Mouse (Mus musculus) right cerebral cortex, postnatal 36 days (tissue): Measurements from ENCODE around the gene Plekhg2.
A peak's percentile ranks its signal among the peaks of the same experiment; 100 is the strongest.
"Not testable (repeated sequence)": the region's sequence is repeated elsewhere in the genome, so short reads cannot be mapped to it uniquely, and the experiment has no call there.

ENCODE experiments used
- DNase-seq, 2 experiments: peaks; one replicate each; pipeline ENCODE4 v3.0.0; 2022; ENCODE audit warnings: low spot score in 2 of 2, mixed read lengths in 1 of 2

The Plekhg2 gene

DNA sequence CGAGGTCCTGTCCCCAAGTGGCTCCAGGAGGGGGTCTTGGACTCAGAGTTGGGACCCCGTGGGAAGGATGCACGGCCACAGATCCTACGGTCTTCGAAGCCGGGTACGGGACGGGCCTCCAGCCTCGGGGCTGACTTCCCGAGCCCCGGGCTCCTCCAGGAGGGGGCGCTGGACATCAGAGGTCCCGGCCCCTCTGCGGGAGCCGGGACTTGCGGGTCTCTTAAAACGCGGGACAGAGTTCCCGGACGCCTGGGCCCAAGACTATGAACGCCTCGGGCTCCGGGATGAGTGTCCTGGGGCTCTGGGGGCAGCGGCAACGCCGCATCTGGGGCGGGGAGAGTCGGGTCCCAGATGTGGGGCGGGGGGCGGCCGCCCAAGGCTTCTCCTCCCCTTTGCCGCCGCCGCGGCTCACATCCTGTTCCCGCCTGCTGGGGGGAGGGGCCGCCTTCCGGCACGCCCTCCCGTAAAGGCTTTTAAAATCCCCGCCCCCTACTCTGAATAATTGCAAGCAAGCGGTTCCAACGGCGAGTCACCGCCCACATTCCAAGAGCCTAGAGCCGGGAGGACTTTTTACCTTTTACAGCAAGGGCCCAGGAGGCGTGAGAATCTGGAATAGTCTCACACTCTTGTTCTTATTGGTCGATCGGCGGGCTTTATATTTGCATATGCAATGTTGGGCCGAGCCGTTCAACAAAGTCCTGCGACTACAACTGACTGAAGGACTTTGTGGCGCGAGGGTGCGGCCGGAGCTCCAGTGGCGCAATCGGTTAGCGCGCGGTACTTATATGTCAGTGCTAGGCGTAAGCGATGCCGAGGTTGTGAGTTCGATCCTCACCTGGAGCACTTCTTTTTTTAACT is at the start of gene Plekhg2:
TSS of gene Plekhg2 (minus strand) at position 349 of the 858 bp plus-strand sequence.
- peak; percentile 92 to 93 for DNase-seq

- no peak for DNase-seq
Observed at GRCm38 (mm10) chr7:28419416-28419815, 47.0 kb upstream of the Plekhg2 start.

GRCm38 (mm10) chr7:28418096-28418670 is 45.8 kb upstream of the Plekhg2 start:
- DNase-seq = no peak

GRCm38 (mm10) chr7:28417368-28417767 is 45.0 kb upstream of the Plekhg2 start:
- no peak for DNase-seq

GRCm38 (mm10) chr7:28412826-28413225 is 40.4 kb upstream of the Plekhg2 start:
- no peak for DNase-seq

DNA sequence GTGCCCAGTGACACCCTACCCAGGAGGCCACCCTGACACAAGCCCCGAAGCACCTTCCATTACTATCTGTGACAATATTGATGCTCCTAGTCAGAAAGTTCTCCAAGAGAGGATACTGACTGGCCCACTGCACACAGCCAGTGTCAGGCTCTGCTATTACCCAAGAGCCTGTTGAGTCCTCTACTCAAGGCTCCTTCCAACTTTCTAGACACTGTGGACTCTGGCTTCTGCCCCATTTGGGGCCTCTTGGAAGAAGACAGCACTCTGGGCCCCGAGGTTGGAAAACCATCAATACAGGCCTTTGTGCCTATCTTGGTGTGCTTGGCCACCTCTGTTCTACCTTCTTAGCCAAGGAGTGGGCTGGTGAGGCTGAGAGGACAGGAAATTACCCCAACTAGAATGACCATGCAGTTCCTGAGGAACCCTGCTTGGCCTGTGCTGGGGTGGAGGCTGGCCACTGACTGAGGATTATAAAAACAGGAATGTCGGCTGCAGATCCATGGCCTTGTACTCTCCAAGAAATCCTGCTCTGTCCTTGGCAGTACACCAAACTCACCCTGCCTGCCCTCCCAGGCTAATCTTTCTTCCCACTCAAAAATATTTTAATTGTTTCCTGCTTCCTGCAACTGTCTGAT is 38.6 kb upstream of the Plekhg2 start:
- DNase-seq = no peak

DNA sequence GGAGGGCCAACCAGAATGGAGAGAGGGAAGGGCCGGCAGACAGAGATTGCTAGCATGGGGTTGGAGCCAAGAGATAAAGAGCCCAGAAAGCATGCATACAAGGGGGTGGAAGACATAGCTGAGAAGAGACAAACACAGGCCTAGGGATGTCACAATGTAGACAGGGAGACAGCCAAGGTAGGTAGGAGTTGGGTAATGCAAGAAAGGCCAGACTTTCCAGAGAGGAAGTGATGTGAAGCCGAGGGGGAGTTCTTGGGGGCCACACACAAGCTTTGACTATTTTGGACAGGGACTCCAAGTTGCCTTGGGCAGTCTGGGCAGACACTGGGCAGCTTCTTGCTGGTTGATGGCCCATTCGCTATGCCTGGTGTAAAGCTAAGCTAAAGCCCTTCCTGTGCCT is 29.5 kb upstream of the Plekhg2 start:
- DNase-seq = no peak

GRCm38 (mm10) chr7:28401030-28401429 is 28.6 kb upstream of the Plekhg2 start:
- no peak for DNase-seq

DNA sequence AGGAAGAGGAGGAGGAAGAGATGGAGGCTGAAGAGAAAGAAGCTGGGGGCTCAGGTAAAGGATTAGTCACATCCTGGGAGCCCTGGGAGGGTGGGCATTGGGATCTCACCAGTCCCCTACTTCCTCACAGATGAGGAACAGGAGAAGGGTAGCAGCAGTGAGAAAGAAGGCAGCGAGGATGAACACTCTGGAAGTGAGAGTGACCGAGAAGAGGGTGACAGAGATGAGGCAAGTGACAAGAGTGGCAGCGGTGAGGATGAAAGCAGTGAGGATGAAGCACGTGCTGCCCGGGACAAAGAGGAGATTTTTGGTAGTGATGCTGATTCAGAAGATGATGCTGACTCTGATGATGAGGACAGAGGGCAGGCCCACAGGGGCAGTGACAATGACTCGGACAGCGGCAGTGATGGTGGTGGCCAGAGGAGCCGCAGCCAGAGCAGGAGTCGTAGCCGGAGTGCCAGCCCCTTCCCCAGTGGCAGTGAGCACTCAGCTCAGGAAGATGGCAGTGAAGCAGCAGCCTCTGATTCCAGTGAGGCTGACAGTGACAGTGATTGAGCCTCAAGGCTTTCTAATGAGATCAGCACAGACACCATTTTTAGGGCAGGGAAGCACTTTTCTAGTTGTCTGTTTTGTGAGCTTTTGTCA is 26.4 kb upstream of the Plekhg2 start:
- DNase-seq = no peak

GRCm38 (mm10) chr7:28398000-28398399 is 25.6 kb upstream of the Plekhg2 start:
- no peak for DNase-seq

GRCm38 (mm10) chr7:28395425-28395824 is 23.0 kb upstream of the Plekhg2 start:
- DNase-seq = no peak

DNA sequence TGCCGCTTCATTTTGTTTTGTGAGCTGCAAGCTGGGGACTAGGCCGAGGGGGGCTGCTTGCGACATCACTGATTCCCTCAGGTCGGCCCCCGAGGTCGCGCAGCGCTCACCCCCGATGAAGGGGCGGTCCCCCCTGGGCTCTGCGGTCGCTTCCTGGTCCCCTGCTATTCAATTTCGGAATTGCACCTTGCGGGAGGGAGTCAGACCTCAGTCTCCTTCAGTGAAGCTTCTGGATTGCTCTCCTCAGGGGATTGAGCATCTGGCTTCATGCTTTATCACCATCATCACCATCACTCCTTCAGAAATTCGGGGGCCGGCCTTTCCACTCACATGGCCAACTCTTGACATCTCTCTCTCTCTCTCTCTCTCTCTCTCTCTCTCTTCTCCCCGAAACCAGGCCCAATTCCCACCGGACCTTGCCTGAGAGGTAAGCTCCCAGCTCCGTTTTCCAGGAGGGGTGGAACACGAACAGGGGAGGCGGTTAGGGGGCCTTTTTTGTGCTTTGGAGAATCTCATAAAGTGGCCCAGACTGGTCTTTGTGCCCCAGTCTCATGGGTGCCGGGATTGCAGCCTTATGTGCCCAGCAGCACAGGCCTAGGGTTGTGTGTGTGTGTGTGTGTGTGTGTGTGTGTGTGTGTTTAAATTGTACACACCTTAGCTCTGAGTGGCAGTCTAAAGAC is 21.0 kb upstream of the Plekhg2 start:
- DNase-seq = no peak

DNA sequence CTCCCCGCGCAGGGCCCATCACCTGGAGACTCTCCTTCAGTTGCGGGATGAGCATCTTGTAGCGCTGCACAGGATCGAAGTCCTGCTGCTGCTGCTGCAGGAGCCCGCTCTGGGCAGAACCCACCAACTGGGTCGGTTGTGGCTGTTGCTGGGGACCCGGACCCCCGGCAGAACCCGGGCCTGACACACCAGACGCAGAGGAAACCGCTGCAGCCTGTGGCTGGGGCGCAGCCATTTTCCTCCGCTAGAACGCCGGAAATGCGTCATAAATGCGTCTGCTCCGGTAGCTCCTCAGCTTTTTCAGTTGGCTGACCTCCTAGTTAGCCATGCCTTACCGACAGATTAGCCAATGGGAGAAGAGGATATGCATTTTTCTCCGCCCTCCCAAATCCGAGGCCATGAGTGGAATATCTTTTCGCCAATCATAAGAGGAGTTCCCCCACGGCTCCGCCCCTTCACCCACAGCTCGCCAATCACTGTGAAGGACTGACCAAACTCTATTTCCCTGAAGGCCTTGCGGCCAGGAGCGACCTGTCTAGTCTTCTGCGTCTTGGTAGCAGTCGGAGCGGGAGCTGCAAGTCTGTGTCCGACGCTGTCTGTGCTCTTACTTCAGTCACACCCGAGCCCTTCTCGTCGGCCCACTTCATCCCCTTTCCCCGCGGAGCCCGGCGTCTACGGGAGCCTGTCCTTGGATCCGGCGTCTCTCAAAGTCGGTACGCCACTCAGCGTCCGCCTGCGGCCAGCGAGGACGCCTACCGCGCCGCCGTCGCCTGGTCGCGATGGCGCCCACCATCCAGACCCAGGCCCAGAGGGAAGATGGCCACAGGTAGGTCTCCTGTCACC is 20.3 kb upstream of the Plekhg2 start, which contains the start of the genes Med29 and Paf1:
TSS of gene Med29 (minus strand) at position 280 of the 843 bp plus-strand sequence.
TSS of gene Paf1 (plus strand) at position 523 of the 843 bp plus-strand sequence.
- peak; percentile 98 to 99 for DNase-seq

GRCm38 (mm10) chr7:28390331-28390730 is 17.9 kb upstream of the Plekhg2 start:
- DNase-seq = no peak

- DNase-seq = not testable (repeated sequence)
Observed at GRCm38 (mm10) chr7:28387384-28387783, 15.0 kb upstream of the Plekhg2 start.

GRCm38 (mm10) chr7:28386877-28387276 is 14.5 kb upstream of the Plekhg2 start:
- DNase-seq = not testable (repeated sequence)

DNA sequence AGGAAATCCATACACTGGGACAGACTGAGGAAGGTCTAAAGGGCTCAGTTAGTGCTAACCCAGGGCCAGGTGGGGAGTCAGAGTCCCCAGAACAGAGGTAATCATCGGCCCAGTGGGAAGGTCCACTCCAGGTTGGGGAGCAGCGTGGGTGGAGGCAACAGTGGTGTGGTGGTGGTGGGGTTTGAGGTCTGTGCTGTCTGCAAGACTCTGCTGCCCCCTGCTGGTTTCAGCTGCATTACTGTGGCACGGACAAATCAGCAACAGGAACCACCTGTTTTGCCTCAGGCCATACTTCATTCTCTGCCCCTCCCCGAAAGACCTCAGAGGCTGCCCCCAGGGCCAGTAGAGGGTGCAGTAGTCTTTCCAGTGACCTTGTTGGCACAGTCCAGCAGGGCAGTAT is 14.1 kb upstream of the Plekhg2 start:
- DNase-seq = peak; percentile 52 to 56

GRCm38 (mm10) chr7:28386007-28386406 is 13.6 kb upstream of the Plekhg2 start:
- DNase-seq = no peak

- no peak for DNase-seq
Observed at GRCm38 (mm10) chr7:28385196-28385595, 12.8 kb upstream of the Plekhg2 start.

GRCm38 (mm10) chr7:28384162-28384561 is 11.8 kb upstream of the Plekhg2 start:
- DNase-seq = no peak
